Mouse (Mus musculus): ENCODE measurements around the gene Dnm1l.
"Not testable (repeated sequence)": the region's sequence is repeated elsewhere in the genome, so short reads cannot be mapped to it uniquely, and the experiment has no call there.

Gene Dnm1l

DNA sequence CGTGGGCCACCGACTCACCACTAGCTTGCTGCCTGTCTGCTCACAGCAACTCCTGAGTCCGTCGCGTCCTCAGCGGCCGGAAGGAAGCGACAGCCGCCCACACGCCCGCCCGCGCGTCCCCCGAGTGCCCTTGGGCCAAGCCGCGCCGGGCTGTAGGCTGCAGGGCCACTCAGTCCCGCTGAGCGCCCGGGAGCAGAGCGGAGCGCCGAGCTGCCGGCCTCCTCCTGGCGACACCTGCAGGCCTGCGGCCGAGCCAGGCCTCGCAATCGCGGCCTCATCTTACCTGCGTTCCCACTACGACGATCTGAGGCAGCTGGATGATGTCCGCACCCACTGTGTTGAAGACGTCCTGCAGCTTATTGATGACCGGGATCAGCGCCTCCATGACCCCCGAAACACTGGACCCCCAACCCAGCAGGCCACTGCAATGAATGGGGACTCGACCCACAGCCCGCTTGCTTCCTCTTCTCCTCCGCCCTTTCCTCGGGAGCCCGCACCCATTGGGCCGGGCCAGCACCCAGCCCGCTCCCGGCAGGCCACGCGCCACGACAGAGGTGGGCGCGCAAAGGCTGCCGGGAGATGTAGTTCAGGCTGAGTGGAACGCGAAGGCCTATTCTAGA is at the start of gene Dnm1l:
Gene Dnm1l, minus strand, starts transcription at position 479 of the 620 bp plus-strand sequence.
- peak; percentile 83 to 86 for DNase-seq (ENCODE audit: low read depth in 2 of 2, low spot score in 2 of 2)

DNA sequence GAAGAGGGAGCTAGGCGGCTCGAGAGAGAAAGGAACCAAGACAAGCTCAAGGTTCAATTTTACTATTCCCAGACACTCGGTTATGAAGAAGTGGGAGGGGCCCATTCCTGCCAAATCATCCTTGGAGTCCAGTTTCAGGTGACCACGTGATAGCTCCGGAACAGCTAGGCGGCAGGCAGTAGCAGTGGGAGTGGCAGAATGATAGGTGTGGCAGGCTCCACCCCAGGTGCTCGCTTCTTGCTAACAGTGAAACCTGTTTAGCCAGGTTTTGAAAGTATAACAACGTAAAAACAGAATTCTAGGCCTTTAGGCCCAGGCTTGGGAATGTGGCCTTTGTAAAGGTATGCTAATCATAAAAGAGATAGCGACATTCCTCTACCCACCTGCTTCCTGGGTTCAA is 8.5 kb upstream of the Dnm1l start:
- DNase-seq (ENCODE audit: low read depth in 2 of 2, low spot score in 2 of 2) = not testable (repeated sequence)

DNA sequence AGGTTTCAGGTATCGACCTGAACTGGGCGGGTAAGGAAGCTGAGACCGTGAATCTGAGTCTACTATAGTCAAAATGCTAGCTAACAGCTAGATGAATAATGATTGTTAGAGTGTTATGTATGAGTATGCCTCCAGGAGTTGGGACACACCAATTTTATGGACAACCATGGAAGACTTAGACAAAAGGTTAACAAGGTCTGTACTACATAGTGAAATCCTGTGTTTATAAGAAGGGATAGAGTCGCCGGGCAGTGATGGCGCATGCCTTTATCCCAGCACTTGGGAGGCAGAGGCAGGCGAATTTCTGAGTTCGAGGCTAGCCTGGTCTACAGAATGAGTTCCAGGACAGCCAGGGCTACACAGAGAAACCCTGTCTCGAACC is 333 bp upstream of the Dnm1l start:
- DNase-seq (ENCODE audit: low read depth in 2 of 2, low spot score in 2 of 2) = not testable (repeated sequence)

GRCm38 (mm10) chr16:16357908-16358307 is 851 bp downstream of the Dnm1l start:
- DNase-seq (ENCODE audit: low read depth in 2 of 2, low spot score in 2 of 2) = no peak

DNA sequence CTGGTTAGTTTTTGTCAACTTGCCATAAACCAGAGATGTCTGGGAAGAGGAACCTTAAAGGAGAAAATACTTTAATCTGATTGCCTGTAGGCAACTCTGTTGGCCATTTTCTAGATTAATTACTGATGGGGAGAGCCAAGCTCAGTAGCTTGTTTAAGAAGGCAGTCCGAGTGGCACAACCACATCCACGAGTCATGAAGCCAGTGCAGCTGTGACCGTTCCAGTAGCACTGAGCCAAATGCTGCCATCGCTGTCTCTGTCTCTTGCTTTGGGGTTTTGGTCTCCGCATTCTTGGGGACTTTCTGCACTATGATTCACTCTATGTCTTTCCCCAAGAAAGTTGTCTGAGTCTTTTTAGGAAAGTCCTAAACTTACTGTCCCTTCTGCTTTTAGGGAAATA is 12.3 kb downstream of the Dnm1l start:
- no peak for DNase-seq (ENCODE audit: low read depth in 2 of 2, low spot score in 2 of 2)

DNA sequence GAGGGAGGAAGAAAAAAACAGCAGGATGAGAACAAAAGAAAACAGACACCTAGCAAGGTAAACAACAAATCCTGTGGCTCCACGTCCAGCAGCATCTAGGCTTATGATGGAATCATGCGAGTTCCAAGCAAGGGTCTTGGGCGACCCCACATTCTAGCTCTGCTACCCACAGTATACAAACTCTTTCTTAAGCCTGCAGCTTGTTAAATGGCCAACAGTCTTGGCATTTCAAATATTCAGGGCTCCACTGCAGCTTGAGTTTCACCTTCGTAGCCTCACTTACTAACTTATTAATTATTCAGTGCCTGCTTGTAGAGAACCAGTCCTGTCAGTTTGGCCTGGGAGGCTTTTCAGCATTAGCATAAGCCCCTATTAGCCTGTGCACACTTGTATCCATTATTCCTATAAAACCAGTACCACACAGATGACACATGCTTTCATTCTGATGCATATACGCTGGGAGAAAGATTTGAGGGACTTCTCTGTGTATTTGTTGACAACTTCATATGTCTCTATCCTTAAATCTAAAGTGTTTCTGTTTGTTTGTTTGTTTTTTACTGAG is 32.9 kb downstream of the Dnm1l start:
- no peak for DNase-seq (ENCODE audit: low read depth in 2 of 2, low spot score in 2 of 2)

DNA sequence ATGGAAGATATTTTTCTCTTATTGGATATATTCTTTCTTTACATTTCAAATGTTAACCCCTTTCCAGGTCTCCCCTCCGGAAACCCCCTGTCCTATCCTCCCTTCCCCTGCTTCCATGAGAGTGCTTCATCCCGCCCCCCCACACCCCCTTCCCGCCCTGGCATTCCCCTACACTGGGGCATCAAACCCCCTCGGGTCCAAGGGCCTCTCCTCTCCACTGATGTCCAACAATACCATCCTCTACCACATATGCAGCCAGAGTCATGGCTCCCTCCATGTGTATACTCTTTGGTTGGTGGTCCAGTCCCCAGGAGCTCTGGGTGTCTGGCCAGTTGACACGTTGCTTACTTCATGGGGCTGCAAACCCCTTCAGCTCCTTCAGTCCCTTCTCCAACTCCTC is 47.4 kb downstream of the Dnm1l start:
- no peak for DNase-seq (ENCODE audit: low read depth in 2 of 2, low spot score in 2 of 2)

GRCm38 (mm10) chr16:16303888-16304287 is 54.9 kb downstream of the Dnm1l start:
- no peak for DNase-seq (ENCODE audit: low read depth in 2 of 2, low spot score in 2 of 2)

- DNase-seq (ENCODE audit: low read depth in 2 of 2, low spot score in 2 of 2) = peak; percentile 11 to 21
Observed at GRCm38 (mm10) chr16:16303138-16303827, 55.5 kb downstream of the Dnm1l start.

- DNase-seq (ENCODE audit: low read depth in 2 of 2, low spot score in 2 of 2) = peak; percentile 79 to 80
Observed at GRCm38 (mm10) chr16:16302369-16303137, 56.2 kb downstream of the Dnm1l start, which contains the start of gene Yars2. Gene Yars2 (plus strand): TSS chr16:16302965.

- no peak for DNase-seq (ENCODE audit: low read depth in 2 of 2, low spot score in 2 of 2)
Observed at GRCm38 (mm10) chr16:16273752-16274151, 85.0 kb downstream of the Dnm1l start.

GRCm38 (mm10) chr16:16272978-16273377 is 85.8 kb downstream of the Dnm1l start:
- no peak for DNase-seq (ENCODE audit: low read depth in 2 of 2, low spot score in 2 of 2)

DNA sequence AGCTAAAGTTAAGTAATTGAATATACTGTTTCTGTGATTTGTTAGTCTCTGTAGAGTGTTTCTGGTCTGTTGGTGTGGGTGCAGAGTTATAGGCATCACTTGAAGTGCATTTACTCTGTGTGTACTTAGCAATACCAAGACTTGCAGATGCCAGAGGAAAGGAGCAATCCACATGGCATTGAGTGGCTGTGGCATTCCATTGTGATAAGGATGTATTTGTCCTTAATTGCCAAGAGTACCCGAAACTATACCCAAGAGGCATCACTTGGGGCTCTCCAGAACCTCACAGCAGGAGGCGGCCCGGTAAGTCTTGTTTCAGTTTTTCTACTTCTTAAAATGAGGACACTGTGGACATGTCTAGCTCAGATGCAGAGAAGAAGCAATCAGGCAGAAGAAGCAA is 96.3 kb downstream of the Dnm1l start:
- no peak for DNase-seq (ENCODE audit: low read depth in 2 of 2, low spot score in 2 of 2)

All from CD8-positive naive resting alpha-beta T cell, adult 2 months (primary cell).